Mouse (Mus musculus) hindlimb bud, embryonic 11.5 days (tissue): ENCODE measurements around the gene Pdk2.

Experiments
- DNase-seq: peaks from one replicate; pipeline ENCODE4 v3.0.0-alpha.2; 2012; ENCODE audit warnings: low read depth, low spot score; ENCODE audit errors: extremely low spot score

Gene Pdk2

GRCm38 (mm10) chr11:95071266-95071665 is 30.1 kb upstream of the Pdk2 start:
- DNase-seq = no peak

- DNase-seq = no peak
These were observed 29.3 kb upstream of the Pdk2 start for GRCm38 (mm10) chr11:95070140-95071107.

GRCm38 (mm10) chr11:95069226-95069957 is 28.2 kb upstream of the Pdk2 start:
- DNase-seq = no peak

GRCm38 (mm10) chr11:95056768-95057501 is 15.8 kb upstream of the Pdk2 start:
- no peak for DNase-seq

- DNase-seq = no peak
These were observed 11.9 kb upstream of the Pdk2 start for GRCm38 (mm10) chr11:95053062-95053461.

- peak; percentile 62 for DNase-seq
These were observed 6.0 kb upstream of the Pdk2 start for GRCm38 (mm10) chr11:95046980-95047680.

GRCm38 (mm10) chr11:95044185-95044870 is 3.2 kb upstream of the Pdk2 start:
- no peak for DNase-seq

- DNase-seq = no peak
These were observed 2.5 kb upstream of the Pdk2 start for GRCm38 (mm10) chr11:95043608-95044007.

GRCm38 (mm10) chr11:95043060-95043459 is 1.9 kb upstream of the Pdk2 start:
- no peak for DNase-seq

GRCm38 (mm10) chr11:95042096-95042495 is 942 bp upstream of the Pdk2 start:
- peak; percentile 76 for DNase-seq

- DNase-seq = no peak
These were observed 539 bp downstream of the Pdk2 start for GRCm38 (mm10) chr11:95040491-95041138.

GRCm38 (mm10) chr11:95039766-95040165 is 1.4 kb downstream of the Pdk2 start:
- no peak for DNase-seq

GRCm38 (mm10) chr11:95038818-95039655 is 2.1 kb downstream of the Pdk2 start:
- no peak for DNase-seq

GRCm38 (mm10) chr11:95038156-95038817 is 2.9 kb downstream of the Pdk2 start:
- DNase-seq = no peak

GRCm38 (mm10) chr11:95037306-95037705 is 3.8 kb downstream of the Pdk2 start:
- no peak for DNase-seq

- no peak for DNase-seq
These were observed 4.6 kb downstream of the Pdk2 start for GRCm38 (mm10) chr11:95036521-95036920.

GRCm38 (mm10) chr11:95034902-95035301 is 6.3 kb downstream of the Pdk2 start:
- DNase-seq = no peak

- no peak for DNase-seq
These were observed 7.5 kb downstream of the Pdk2 start for GRCm38 (mm10) chr11:95033617-95034016.
